Comparison of ENCODE assay signal across 26 mouse cellular contexts in genomic region chr13:94295922-94296321, GRCm38 (mm10). TPM values are rescaled to one million over a fixed set of nuclear protein-coding genes. Genes with fewer than 3 reads are reported as not detected.
A peak's percentile ranks its signal among the peaks of the same experiment; 100 is the strongest.
DNase-seq lines count a peak whose midpoint lies in the region; ATAC-seq lines count a peak whose summit lies in the region.
"Had no signal": no experiment of that assay in that cellular context is flagged by ENCODE, and none has a peak within 500 bp of the region (broad histone marks: within the 10 kb centered on the region; RNA-seq: fewer than 3 reads in every experiment).

No protein-coding gene starts in this region.

- ATAC-seq in granulocyte monocyte progenitor cell, adult 5-6 weeks (replicated peaks; ENCODE audit: poor library complexity, severe bottlenecking), result peak; percentile 57
- ATAC-seq: forebrain, postnatal 0 days; hindbrain, postnatal 0 days; intestine, embryonic 16.5 days; midbrain, embryonic 16.5 days had no signal

- H3K27me3 ChIP-seq in splenic B cell, adult 2 months (ENCODE audit: control insufficient read depth, insufficient read depth, low read length, poor library complexity, severe bottlenecking), result no peaks in the 10 kb centered on the region
- H3K27me3 ChIP-seq: embryonic facial prominence, embryonic 12.5 days; limb, embryonic 13.5 days; liver, embryonic 15.5 days; stomach, embryonic 15.5 days had no signal

- peak; percentile 91 for DNase-seq in heart, adult 11 months
- DNase-seq in heart, postnatal 4 days, result no peak
- DNase-seq in lung, postnatal 36 days, result peak; percentile 45
- no peak for DNase-seq in lung, postnatal 4 days
- peak; percentile 5 for DNase-seq in splenic B cell, adult 2 months (ENCODE audit: low read depth, low spot score)
- no peak for DNase-seq in lung, postnatal 10 days
- DNase-seq in layer of hippocampus, postnatal 25 days (ENCODE audit: extremely low spot score in 1 of 2, low spot score in 1 of 2), result no peak
- DNase-seq: adrenal gland, postnatal 25 days; cerebellum, adult 11-12 months; cerebellum, postnatal 14 days; forebrain, postnatal 0 days; gastrocnemius, postnatal 25 days; kidney, adult 9 months; kidney, postnatal 14 days; right cerebral cortex, postnatal 14 days; spleen, adult 18-20 months; thymus, adult 2 months had no signal

- H3K36me3 ChIP-seq in splenic B cell, adult 2 months (ENCODE audit: control insufficient read depth, insufficient read depth, low read length, poor library complexity, severe bottlenecking), result no peaks in the 10 kb centered on the region
- H3K36me3 ChIP-seq: embryonic facial prominence, embryonic 12.5 days; limb, embryonic 13.5 days; liver, embryonic 15.5 days; midbrain, embryonic 10.5 days; stomach, embryonic 15.5 days had no signal

RNA-seq across cellular contexts. Expression of gene Scamp1, which starts 10.3 kb away (rescaled TPM):
- total RNA-seq in heart, postnatal 4 days (2021), result 10 to 100 TPM; 32.9 to 37.3 TPM
- total RNA-seq in granulocyte monocyte progenitor cell, adult 5-6 weeks (2014; fragmentation: Nextera tagmentation), result 8.1 and 13.7 TPM in 2 replicates
- total RNA-seq in granulocyte monocyte progenitor cell, adult 5-6 weeks (2017), result 14.7 and 24.6 TPM in 2 replicates
- 100 to 1,000 TPM; 179 TPM for total RNA-seq in layer of hippocampus, postnatal 25 days (2021)

Comparison
In these comparisons a context has a peak if more than half of its experiments do, and no peak if none do; other contexts are left out.
1. DNase-seq: peak in heart, adult 11 months (single experiment), lung, postnatal 36 days (single experiment) and splenic B cell, adult 2 months (single experiment); none in heart, postnatal 4 days (single experiment), lung, postnatal 4 days (0 of 2), lung, postnatal 10 days (single experiment) and layer of hippocampus, postnatal 25 days (0 of 2).
2. RNA of gene Scamp1, which starts 10.3 kb away (total RNA-seq): 179 TPM in layer of hippocampus, postnatal 25 days; 32.9 to 37.3 TPM in heart, postnatal 4 days and 8.1 to 24.6 TPM in granulocyte monocyte progenitor cell, adult 5-6 weeks; every median in the first group is over 4 times any median in the second.